Mouse (Mus musculus) gastrocnemius, postnatal 36 days (tissue): ENCODE measurements around the gene Olfr175-ps1. TPM values are rescaled to one million over a fixed set of nuclear protein-coding genes. Genes with fewer than 3 reads are reported as not detected.

Experiments
- DNase-seq, 2 experiments: peaks; one replicate each; pipeline ENCODE4 v3.0.0; 2022
- intact Hi-C: fragments of 180-260 bp; cut with DNase I; formaldehyde crosslinking; loops from one replicate; pipeline ENCODE4 v1.15.1; 2025
- long read RNA-seq, 2 experiments: library from polyadenylated mRNA; stranded (forward); transcript quantifications; one replicate each; pipeline ENCODE4 v2.0.0; 2021
- total RNA-seq, 2 experiments: library from RNA; stranded (reverse); gene quantifications; 2 replicates each; pipeline ENCODE4 v1.2.3; 2021

Gene Olfr175-ps1
- total RNA-seq, result not detected
- long read RNA-seq, experiment 1, result 0 reads
- long read RNA-seq, experiment 2, result 0 reads

DNA sequence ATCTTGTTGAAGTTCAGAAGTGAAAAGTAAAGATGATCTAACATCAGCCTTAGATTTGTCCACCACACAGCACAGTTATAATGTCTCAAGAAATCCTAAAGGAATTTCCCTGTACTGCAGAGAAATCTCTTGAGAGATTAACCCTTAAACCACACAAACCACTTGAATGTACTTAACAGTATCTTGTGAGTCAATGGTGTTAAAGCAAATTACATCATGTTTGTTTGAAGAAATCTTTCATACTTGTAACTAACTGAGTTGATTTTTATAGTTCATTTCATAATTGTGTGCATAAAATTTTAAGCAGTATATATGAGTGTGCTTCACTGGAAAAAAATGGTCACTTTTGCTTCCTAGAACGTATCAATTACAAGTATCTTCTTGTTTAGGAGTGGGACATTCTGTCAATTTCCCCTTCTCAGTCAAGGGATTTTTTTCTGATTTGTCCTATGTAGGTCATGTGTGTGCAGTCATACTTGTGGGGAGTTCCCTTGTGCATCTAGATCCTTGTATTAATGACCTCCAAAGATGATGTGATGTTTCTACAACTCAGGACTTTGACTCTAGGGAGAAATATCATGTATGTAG is at the start of gene Olfr175-ps1:
Gene Olfr175-ps1, minus strand, starts transcription at position 51 of the 588 bp plus-strand sequence.
- intact Hi-C loops, result no loop called here
- no peak for DNase-seq

DNA sequence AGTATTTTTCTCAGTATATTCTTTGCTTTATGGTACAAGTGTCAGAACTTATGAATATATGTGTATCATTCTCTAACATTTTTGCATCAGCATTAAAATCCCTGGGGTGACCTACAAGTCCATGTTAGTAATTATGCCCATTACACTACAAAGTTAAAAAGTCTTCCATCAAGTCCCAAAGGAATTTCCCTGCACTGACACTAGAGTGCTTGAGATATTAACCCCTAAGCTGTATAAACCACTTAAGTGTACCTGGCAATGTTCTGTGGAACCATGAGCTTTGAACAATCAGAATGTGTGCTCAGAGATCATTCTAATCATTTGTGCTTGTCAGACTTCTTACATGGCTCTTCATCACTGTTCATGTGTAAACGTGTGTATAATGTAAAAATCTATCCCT is 48.1 kb upstream of the Olfr175-ps1 start, which contains the start of gene Olfr177:
Gene Olfr177, minus strand, starts transcription at position 101 of the 400 bp plus-strand sequence.
- intact Hi-C loops, result no loop called here
- no peak for DNase-seq

DNA sequence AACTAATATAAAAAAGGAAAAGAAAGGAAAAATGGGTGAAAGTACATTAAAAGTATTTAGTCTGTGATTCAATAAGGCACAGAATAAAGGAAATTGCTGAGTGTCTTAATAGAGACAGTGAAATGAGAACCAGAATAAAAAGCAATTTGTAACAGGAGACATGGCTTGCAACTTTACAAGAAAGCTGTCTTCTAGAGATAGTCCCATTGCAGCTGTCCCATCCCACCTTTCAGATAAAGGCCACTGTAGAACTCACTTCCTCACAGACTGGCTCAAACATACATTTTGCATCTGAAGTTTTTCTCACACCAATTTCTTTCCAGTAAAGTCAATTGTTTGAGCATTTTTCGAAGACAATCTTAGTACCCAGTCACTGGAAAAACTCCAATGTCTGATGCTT is 34.9 kb upstream of the Olfr175-ps1 start:
- no peak for DNase-seq
- intact Hi-C loops, result no loop called here

DNA sequence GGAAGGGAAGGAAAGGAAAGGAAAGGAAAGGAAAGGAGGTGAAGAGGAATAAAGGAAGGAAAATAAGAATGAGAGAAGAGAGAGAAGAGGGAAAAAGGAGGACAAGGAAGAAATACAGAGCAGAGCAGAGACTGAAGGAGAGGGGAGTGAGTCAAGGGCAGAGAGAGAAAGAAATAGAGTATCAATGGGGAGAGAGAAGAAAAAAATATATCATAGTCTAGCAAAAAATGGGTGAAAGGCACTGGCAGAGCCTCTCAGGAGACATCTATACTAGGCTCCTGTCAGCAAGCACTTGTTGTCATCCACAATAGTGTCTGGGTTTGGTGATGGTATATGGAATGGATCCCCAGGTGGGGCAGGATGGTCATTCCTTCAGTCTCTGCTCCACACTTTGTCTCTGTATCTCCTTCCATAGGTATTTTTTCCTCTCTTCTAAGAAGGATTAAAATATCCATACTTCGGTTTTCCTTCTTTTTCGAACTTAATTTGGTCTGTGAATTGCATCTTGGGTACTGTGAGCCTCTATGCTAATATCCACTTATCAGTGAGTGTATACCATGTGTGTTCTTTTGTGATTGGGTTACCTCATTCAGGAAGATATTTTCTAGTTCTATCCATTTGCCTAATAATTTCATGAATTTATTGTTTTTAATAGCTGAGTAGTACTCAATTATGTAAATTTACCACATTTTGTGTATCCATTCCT is 33.6 kb upstream of the Olfr175-ps1 start:
- intact Hi-C loops, result no loop called here
- no peak for DNase-seq

DNA sequence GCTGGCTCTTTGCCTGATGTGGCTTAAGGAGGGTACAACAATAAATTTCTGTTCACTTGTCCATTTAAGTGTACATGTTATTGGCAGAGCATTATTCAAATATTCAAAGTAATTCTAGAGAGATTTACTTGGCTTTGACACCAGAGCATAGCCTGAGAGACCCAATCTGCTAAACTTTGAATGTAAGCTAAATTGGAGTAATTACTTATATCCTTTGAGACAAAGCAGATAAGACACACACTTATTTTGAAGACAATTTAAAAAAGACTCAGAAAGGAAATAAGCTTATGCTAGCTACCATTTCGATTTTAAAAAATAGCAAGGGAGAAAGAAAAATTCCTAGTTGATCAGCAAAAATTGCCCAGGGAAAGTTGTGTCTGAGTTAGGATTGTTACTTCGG is 26.4 kb downstream of the Olfr175-ps1 start, which contains the start of gene Olfr173:
Gene Olfr173, minus strand, starts transcription at position 101 of the 400 bp plus-strand sequence.
- intact Hi-C loops, result no loop called here
- no peak for DNase-seq

Other genes starting within 250 kb of the Olfr175-ps1 start
- not detected for gene Gm813, start 209.8 kb downstream of the Olfr175-ps1 start, total RNA-seq
- not detected for gene E330017A01Rik, start 188.0 kb downstream of the Olfr175-ps1 start, total RNA-seq
- 10 to 100 TPM; 18.4 to 20.8 TPM for gene Cpox, start 156.5 kb downstream of the Olfr175-ps1 start, total RNA-seq
- not detected for gene Gpr15, start 107.7 kb downstream of the Olfr175-ps1 start, total RNA-seq
- gene Cldnd1, start 98.9 kb downstream of the Olfr175-ps1 start, total RNA-seq, result 10 to 100 TPM; 61.2 to 65.3 TPM
- gene Olfr172, start 63.6 kb downstream of the Olfr175-ps1 start, total RNA-seq, result not detected
- not detected for gene Olfr173, start 26.5 kb downstream of the Olfr175-ps1 start, total RNA-seq
- gene Olfr177, start 48.0 kb upstream of the Olfr175-ps1 start, total RNA-seq, result not detected
- not detected for gene Olfr178, start 65.3 kb upstream of the Olfr175-ps1 start, total RNA-seq
- not detected for gene Olfr181, start 102.0 kb upstream of the Olfr175-ps1 start, total RNA-seq
- gene Olfr180, start 102.6 kb upstream of the Olfr175-ps1 start, total RNA-seq, result not detected
- gene Olfr183, start 168.6 kb upstream of the Olfr175-ps1 start, total RNA-seq, result not detected
- gene Olfr186, start 203.5 kb upstream of the Olfr175-ps1 start, total RNA-seq, result not detected
- not detected for gene Olfr187, start 213.0 kb upstream of the Olfr175-ps1 start, total RNA-seq